Mouse (Mus musculus): ENCODE data around the gene Fcgbp. TPM values are rescaled to one million over a fixed set of nuclear protein-coding genes. Genes with fewer than 3 reads are reported as not detected.

Fcgbp gene
- polyA plus RNA-seq, 1 experiment from 2014 or later = 0.88 TPM

DNA sequence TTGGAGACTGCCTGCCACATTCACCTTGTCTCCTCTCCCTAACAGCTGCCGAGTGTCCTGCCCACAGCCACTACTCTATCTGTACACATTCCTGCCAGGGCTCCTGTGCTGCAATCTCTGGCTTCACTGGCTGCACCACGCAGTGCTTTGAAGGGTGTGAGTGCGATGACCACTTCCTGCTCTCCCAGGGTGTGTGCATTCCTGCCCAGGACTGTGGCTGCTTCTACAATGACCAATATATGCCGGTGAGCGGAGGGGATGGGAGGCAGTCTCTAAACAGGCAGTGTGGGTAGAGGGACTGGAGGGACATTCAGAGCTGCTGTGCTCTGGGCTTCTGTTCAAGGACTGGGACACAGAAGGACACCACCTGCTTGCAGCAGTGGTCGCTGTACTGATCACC is 88.3 kb downstream of the Fcgbp start:
- WGBS = 63% methylated on average over 6 of the region's 6 CpGs
- H3K27ac ChIP-seq (replicated peaks) = no peak overlapping the region
- H3K27me3 ChIP-seq (replicated peaks; ENCODE audit: low read depth, poor library complexity, severe bottlenecking) = no peaks in the 10 kb centered on the region
- no peak overlapping the region for H3K4me3 ChIP-seq
- H3K9me3 ChIP-seq = no peaks in the 10 kb centered on the region
- H3K4me1 ChIP-seq = peaks cover 5% of the 10 kb centered on the region; the same call in 1 of the 2 replicates
- H3K36me3 ChIP-seq (replicated peaks) = no peaks in the 10 kb centered on the region
- no peak for DNase-seq (ENCODE audit: low spot score)

GRCm38 (mm10) chr7:28159893-28160292 is 88.9 kb downstream of the Fcgbp start:
- peaks cover 5% of the 10 kb centered on the region; the same call in 1 of the 2 replicates for H3K4me1 ChIP-seq

DNA sequence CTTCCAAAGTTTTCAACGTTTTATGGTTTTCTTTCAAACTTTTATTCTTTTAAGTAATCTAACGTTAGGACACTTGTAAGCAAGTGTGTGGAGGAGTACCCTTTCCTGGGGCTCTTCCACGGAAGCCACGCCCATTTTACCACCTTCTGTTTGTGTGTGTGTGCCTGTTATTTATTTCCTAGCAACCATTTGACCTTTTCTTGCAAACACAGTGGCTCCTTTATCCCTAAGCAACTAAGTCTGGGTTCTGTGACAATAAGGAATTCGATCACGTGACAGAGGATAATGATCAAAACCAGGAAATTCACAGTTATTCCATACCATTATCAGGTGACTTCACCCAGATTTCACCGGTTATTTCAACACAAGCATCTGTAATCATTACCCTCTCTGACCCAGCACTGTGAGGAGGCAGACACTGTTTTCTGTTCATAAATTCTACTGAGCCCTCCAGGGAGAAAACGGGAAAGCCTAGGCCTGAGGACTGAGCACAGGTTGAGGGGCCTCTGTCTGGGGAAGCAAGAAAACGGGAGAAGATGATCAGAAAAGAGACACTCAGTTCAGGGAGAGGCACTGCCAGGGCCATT is 90.2 kb downstream of the Fcgbp start:
- no peaks in the 10 kb centered on the region for H3K27me3 ChIP-seq (replicated peaks; ENCODE audit: low read depth, poor library complexity, severe bottlenecking)
- peaks cover 5% of the 10 kb centered on the region; the same call in 1 of the 2 replicates for H3K4me1 ChIP-seq
- no peak overlapping the region for H3K27ac ChIP-seq (replicated peaks)
- peaks cover 6% of the 10 kb centered on the region; the same call in 1 of the 2 replicates for H3K9me3 ChIP-seq
- 65% methylated on average over 9 of the region's 9 CpGs for WGBS
- no peak overlapping the region for H3K4me3 ChIP-seq
- DNase-seq (ENCODE audit: low spot score) = no peak
- H3K36me3 ChIP-seq (replicated peaks) = no peaks in the 10 kb centered on the region

More at GRCm38 (mm10) chr7:28159893-28160292, 88.9 kb downstream of the Fcgbp start:
- no peak for DNase-seq (ENCODE audit: low spot score)
- WGBS = 84% methylated on average over 3 of the region's 3 CpGs
- Histone ChIP-seq H3K9me3 (no peaks in the 10 kb centered on the region), H3K36me3 (replicated peaks) (no peaks in the 10 kb centered on the region), H3K4me3 (no peak overlapping the region), H3K27me3 (replicated peaks; ENCODE audit: low read depth, poor library complexity, severe bottlenecking) (no peaks in the 10 kb centered on the region), H3K27ac (replicated peaks) (no peak overlapping the region)

GRCm38 (mm10) chr7:28165406-28165805 is 94.4 kb downstream of the Fcgbp start:
- 78% methylated on average over 6 of the region's 6 CpGs for WGBS
- DNase-seq (ENCODE audit: low spot score) = no peak
- no peaks in the 10 kb centered on the region for H3K36me3 ChIP-seq (replicated peaks)
- H3K4me3 ChIP-seq = no peak overlapping the region
- H3K27ac ChIP-seq (replicated peaks) = no peak overlapping the region
- H3K27me3 ChIP-seq (replicated peaks; ENCODE audit: low read depth, poor library complexity, severe bottlenecking) = no peaks in the 10 kb centered on the region
- peaks cover 14% of the 10 kb centered on the region for H3K4me1 ChIP-seq
- H3K9me3 ChIP-seq = peaks cover 6% of the 10 kb centered on the region; the same call in 1 of the 2 replicates

- WGBS = 13% methylated on average over 9 of the region's 9 CpGs
- H3K4me3 ChIP-seq = peak overlapping the region; percentile 94
- H3K27ac ChIP-seq (replicated peaks) = peak overlapping the region; percentile 88
- peaks cover 6% of the 10 kb centered on the region; the same call in 1 of the 2 replicates for H3K9me3 ChIP-seq
- DNase-seq (ENCODE audit: low spot score) = peak; percentile 79
- H3K27me3 ChIP-seq (replicated peaks; ENCODE audit: low read depth, poor library complexity, severe bottlenecking) = no peaks in the 10 kb centered on the region
- peaks cover 3% of the 10 kb centered on the region; the same call in 1 of the 2 replicates for H3K36me3 ChIP-seq (replicated peaks)
- peaks cover 30% of the 10 kb centered on the region for H3K4me1 ChIP-seq
Measured at GRCm38 (mm10) chr7:28168320-28169115, 97.5 kb downstream of the Fcgbp start.

GRCm38 (mm10) chr7:28169489-28170422 is 98.7 kb downstream of the Fcgbp start, which contains the start of gene Fbl:
Gene Fbl (plus strand): TSS chr7:28169710.
- WGBS = under 1% methylated on average over 80 of the region's 80 CpGs
- Histone ChIP-seq H3K36me3 (replicated peaks) (peaks cover 15% of the 10 kb centered on the region), H3K27me3 (replicated peaks; ENCODE audit: low read depth, poor library complexity, severe bottlenecking) (no peaks in the 10 kb centered on the region), H3K4me3 (peak within 1 kb of the TSS; percentile 94), H3K27ac (replicated peaks) (peak within 1 kb of the TSS; percentile 88), H3K4me1 (peaks cover 30% of the 10 kb centered on the region), H3K9me3 (peaks cover 6% of the 10 kb centered on the region; the same call in 1 of the 2 replicates)
- DNase-seq (ENCODE audit: low spot score) = peak; percentile 95

Other genes starting within 250 kb of the Fcgbp start
- 10.1 and 10.2 TPM in 2 replicates for gene Zfp59, start 232.6 kb upstream of the Fcgbp start, polyA plus RNA-seq (2016; fragmentation: Nextera tagmentation; extraction: Ambion mirVana)
- 3.6 and 3.9 TPM in 2 replicates for gene Zfp607a, start 213.7 kb upstream of the Fcgbp start, polyA plus RNA-seq (2016; fragmentation: Nextera tagmentation; extraction: Ambion mirVana)
- 9.8 and 10.9 TPM in 2 replicates for gene Zfp974, start 141.8 kb upstream of the Fcgbp start, polyA plus RNA-seq (2016; fragmentation: Nextera tagmentation; extraction: Ambion mirVana)
- 21.5 and 22.2 TPM in 2 replicates for gene Zfp780b, start 92.1 kb upstream of the Fcgbp start, polyA plus RNA-seq (2016; fragmentation: Nextera tagmentation; extraction: Ambion mirVana)
- gene Zfp850, start 57.1 kb upstream of the Fcgbp start, polyA plus RNA-seq (2016; fragmentation: Nextera tagmentation; extraction: Ambion mirVana) = 8.4 and 10.5 TPM in 2 replicates
- 416 and 431 TPM in 2 replicates for gene Psmc4, start 21.1 kb upstream of the Fcgbp start, polyA plus RNA-seq (2016; fragmentation: Nextera tagmentation; extraction: Ambion mirVana)
- gene 9530053A07Rik, start 58.2 kb downstream of the Fcgbp start, polyA plus RNA-seq (2016; fragmentation: Nextera tagmentation; extraction: Ambion mirVana) = 0.03 and 0.06 TPM in 2 replicates
- 171 and 181 TPM in 2 replicates for gene Fbl, start 98.5 kb downstream of the Fcgbp start, polyA plus RNA-seq (2016; fragmentation: Nextera tagmentation; extraction: Ambion mirVana)
- 16.6 TPM in 2 replicates for gene Dyrk1b, start 108.2 kb downstream of the Fcgbp start, polyA plus RNA-seq (2016; fragmentation: Nextera tagmentation; extraction: Ambion mirVana)
- gene Eid2, start 196.6 kb downstream of the Fcgbp start, polyA plus RNA-seq (2016; fragmentation: Nextera tagmentation; extraction: Ambion mirVana) = 2.0 and 2.7 TPM in 2 replicates
- 9.3 and 9.7 TPM in 2 replicates for gene Eid2b, start 206.5 kb downstream of the Fcgbp start, polyA plus RNA-seq (2016; fragmentation: Nextera tagmentation; extraction: Ambion mirVana)
- gene Selenov, start 219.9 kb downstream of the Fcgbp start, polyA plus RNA-seq (2016; fragmentation: Nextera tagmentation; extraction: Ambion mirVana) = 0.18 and 0.49 TPM in 2 replicates
- 7.3 and 13.9 TPM in 2 replicates for gene Dll3, start 231.0 kb downstream of the Fcgbp start, polyA plus RNA-seq (2016; fragmentation: Nextera tagmentation; extraction: Ambion mirVana)
- 215 and 243 TPM in 2 replicates for gene Timm50, start 240.8 kb downstream of the Fcgbp start, polyA plus RNA-seq (2016; fragmentation: Nextera tagmentation; extraction: Ambion mirVana)